Mouse (Mus musculus) bone marrow macrophage, adult 2 months (primary cell): Measurements from ENCODE around the gene Cdk14.

Experiments
- CTCF ChIP-seq: IDR thresholded peaks from 2 replicates; pipeline ENCODE4 v1.5.1; 2012; ENCODE audit warnings: low read depth, mild to moderate bottlenecking, low read length, moderate library complexity
- POLR2A ChIP-seq: IDR thresholded peaks from 2 replicates; pipeline ENCODE4 v1.6.1; 2012; ENCODE audit warnings: mild to moderate bottlenecking, low read depth, low read length, borderline replicate concordance

DNA sequence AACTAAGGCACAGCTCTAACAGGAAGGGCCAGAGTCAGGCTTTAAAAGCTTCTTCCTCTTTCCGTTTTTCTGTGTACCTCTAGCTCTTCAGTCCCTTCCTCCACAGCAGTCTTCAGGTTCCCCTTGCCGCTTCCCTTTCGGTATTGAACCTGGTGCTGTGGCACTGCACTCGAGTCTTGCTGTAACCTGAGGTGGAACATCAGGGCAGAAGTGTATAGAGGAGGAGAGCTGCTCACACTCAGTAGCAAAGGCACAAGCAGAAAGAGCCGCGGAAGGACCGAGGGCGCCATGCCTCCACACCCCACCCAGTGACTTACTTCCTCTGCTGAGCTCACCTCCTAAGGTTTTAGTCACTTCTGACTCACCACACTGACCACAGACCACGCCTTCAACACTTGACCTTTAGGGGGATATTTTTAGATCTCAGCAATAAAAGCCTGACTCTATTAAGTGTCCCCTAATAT, at the start of gene Cdk14:
- TF ChIP-seq CTCF (no peak), POLR2A (no peak)
